Mouse (Mus musculus) splenic B cell, adult 2 months (primary cell): ENCODE results near the gene Wasf2.
A peak's percentile ranks its signal among the peaks of the same experiment; 100 is the strongest.

Experiments
- DNase-seq: peaks from one replicate; pipeline ENCODE4 v3.0.0-alpha.2; 2011; ENCODE audit warnings: low read depth, low spot score
- H3K27me3 ChIP-seq: 2 replicates; pipeline ENCODE4 v1.6.1; 2012; ENCODE audit warnings: mild to moderate bottlenecking, low read length, moderate library complexity, mixed read lengths; ENCODE audit not compliant: control insufficient read depth, poor library complexity, insufficient read depth, severe bottlenecking
- H3K36me3 ChIP-seq: 2 replicates; pipeline ENCODE4 v1.6.1; 2012; ENCODE audit warnings: mild to moderate bottlenecking, low read length, moderate library complexity, mixed read lengths; ENCODE audit not compliant: control insufficient read depth, poor library complexity, insufficient read depth, severe bottlenecking

Gene Wasf2

GRCm38 (mm10) chr4:133185893-133186292, 55.6 kb downstream of the Wasf2 start:
- H3K27me3 ChIP-seq = no peaks in the 10 kb centered on the region
- peaks cover 32% of the 10 kb centered on the region for H3K36me3 ChIP-seq
- no peak for DNase-seq

- Histone ChIP-seq H3K36me3 (peaks cover 36% of the 10 kb centered on the region), H3K27me3 (no peaks in the 10 kb centered on the region)
- DNase-seq = peak; percentile 42
Measured at GRCm38 (mm10) chr4:133186856-133187255, 56.6 kb downstream of the Wasf2 start.

DNA sequence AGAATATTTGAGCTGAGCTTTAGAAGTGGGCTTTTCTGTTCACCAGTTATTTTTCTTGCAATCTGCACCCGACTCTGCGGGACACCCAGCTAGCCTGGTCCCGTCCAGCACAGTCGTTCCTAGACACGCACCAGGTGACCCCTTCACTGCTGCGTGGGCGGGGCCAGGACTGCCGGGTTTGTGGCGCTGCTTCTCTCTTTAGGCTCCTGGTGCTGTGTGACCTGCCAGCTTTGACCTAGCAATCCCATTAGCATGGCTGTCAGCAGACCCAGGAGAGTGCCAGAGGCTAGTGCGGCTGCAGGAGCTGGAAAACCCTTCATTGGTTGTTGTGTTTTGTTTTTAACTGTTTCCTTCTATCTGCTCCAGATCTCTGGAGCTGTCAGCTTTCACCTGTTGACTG, 59.1 kb downstream of the Wasf2 start:
- H3K36me3 ChIP-seq = peaks cover 43% of the 10 kb centered on the region
- no peak for DNase-seq
- H3K27me3 ChIP-seq = no peaks in the 10 kb centered on the region

DNA sequence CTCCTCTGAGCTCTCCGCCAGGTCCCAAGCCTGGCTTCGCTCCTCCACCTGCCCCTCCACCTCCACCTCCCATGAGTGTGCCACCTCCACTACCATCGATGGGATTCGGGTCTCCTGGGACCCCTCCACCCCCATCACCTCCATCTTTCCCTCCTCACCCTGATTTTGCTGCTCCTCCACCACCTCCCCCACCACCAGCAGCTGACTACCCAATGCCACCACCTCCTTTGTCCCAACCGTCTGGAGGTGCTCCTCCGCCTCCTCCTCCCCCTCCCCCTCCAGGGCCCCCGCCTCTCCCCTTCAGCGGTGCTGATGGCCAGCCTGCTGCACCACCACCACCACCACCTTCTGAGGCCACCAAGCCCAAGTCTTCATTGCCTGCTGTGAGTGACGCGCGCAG, 64.2 kb downstream of the Wasf2 start:
- Histone ChIP-seq H3K27me3 (no peaks in the 10 kb centered on the region), H3K36me3 (peaks cover 35% of the 10 kb centered on the region)

DNA sequence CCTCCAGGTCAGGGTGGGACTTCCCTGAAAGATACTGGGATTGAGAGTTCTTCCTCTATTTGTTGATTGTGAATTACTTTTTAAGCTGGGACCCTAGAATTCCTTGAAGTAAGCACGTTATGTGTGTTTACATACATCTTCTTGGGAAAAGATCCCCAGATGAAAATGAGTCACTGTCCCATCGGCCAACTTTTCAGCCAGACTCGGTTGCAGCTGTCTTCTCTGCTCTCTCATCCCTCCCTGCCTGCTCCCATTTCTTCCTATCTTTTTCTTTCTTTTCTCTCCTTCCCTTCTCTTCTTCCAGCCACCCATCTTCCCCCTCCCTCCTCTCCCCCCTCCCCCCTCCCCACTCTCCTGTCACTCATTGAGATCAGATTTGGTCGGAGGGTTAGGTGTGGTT, 64.7 kb downstream of the Wasf2 start:
- DNase-seq = no peak
- peaks cover 29% of the 10 kb centered on the region for H3K36me3 ChIP-seq

More for the DNA sequence above, 64.2 kb downstream of the Wasf2 start:
- no peak for DNase-seq

DNA sequence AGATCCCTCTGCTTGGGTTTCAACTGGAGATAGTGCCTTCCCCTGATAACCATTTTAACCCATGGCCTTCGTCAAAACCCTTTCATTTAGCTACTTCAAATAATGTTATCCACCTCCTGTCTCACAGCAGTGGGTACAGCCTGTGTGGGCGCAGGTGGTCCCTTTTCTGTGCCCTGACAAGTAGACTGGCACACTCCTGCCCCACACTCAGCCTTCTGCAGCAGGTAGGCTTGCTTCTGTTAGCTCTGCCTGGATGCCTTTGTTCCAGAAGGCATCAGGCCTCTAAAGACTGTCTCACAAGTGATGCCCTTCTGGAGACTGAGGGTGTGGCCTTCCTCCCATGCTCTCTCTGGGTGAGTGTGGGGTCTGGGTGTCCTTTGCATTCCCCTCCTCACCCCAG, 65.8 kb downstream of the Wasf2 start:
- DNase-seq = no peak
- H3K27me3 ChIP-seq = no peaks in the 10 kb centered on the region
- H3K36me3 ChIP-seq = peaks cover 22% of the 10 kb centered on the region

More for the DNA sequence above, 64.7 kb downstream of the Wasf2 start:
- no peaks in the 10 kb centered on the region for H3K27me3 ChIP-seq

- peaks cover 20% of the 10 kb centered on the region for H3K36me3 ChIP-seq
- no peaks in the 10 kb centered on the region for H3K27me3 ChIP-seq
- DNase-seq = peak; percentile 87
Measured at GRCm38 (mm10) chr4:133196852-133197251, 66.5 kb downstream of the Wasf2 start.

DNA sequence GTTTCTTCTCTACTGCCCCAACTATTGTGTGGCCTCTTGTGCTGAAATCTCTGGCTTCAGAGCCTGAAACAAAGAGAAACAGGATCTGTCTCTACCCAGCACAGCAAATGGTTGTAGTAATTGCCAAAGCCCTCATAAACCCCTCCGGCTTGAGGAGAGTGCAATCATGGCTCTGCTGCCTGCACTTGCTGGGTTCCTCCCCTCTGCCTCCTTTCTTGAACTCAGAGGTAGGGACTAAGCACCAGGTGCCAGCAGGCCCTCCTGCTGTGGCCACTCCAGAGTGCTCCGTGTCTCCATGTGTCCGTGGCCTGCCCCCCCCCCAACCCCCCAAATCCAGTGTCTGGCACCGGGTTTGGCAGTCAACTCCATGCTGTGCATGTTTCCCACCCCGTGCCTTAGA, 67.0 kb downstream of the Wasf2 start:
- DNase-seq = no peak
- peaks cover 17% of the 10 kb centered on the region for H3K36me3 ChIP-seq
- no peaks in the 10 kb centered on the region for H3K27me3 ChIP-seq

GRCm38 (mm10) chr4:133197801-133198286, 67.5 kb downstream of the Wasf2 start:
- DNase-seq = no peak
- Histone ChIP-seq H3K27me3 (no peaks in the 10 kb centered on the region), H3K36me3 (peaks cover 17% of the 10 kb centered on the region)

- Histone ChIP-seq H3K36me3 (peaks cover 14% of the 10 kb centered on the region), H3K27me3 (no peaks in the 10 kb centered on the region)
- no peak for DNase-seq
Measured at GRCm38 (mm10) chr4:133198337-133199180, 68.3 kb downstream of the Wasf2 start.

- H3K27me3 ChIP-seq = no peaks in the 10 kb centered on the region; the same call in 1 of the 2 replicates
- peaks cover 9% of the 10 kb centered on the region; the same call in 1 of the 2 replicates for H3K36me3 ChIP-seq
- no peak for DNase-seq
Measured at GRCm38 (mm10) chr4:133199743-133200142, 69.4 kb downstream of the Wasf2 start.

GRCm38 (mm10) chr4:133200343-133200742, 70.0 kb downstream of the Wasf2 start:
- no peak for DNase-seq
- H3K36me3 ChIP-seq = peaks cover 6% of the 10 kb centered on the region; the same call in 1 of the 2 replicates
- H3K27me3 ChIP-seq = no peaks in the 10 kb centered on the region; the same call in 1 of the 2 replicates

DNA sequence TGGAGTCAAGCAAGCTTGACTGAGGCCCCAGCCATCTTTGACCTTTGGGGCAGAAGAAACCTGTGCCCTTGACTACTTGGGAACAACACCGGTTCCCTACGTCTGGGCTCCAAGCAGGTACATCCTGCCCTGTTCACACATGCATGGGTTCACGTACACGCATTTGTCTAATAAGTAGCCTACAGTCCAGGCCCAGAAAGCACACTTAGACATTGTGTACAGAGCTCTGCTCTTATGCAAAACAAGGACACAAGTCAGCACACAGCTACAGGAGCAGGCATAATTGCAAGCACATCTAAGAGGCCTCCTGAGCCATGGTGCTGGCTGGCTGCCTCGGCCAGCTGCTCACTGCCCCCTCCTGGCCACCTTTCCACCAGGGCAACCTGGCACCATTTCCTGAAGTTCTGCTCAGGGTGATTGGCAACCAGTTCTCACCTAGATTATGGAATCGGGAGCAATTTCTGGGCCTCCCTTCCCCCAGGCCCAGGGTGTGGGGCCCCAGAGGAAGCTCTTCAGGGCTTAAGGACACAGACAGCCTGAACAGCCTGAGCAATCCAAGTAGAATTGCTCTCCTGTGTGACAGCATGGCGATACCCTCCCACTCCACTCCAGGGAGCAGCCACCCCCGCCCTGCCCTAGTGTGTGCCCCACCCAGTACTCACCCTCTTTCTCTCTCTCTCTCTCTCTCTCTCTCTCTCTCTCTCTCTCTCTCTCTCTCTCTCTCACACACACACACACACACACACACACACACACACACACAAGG, 70.9 kb downstream of the Wasf2 start:
- DNase-seq = peak; percentile 77
- Histone ChIP-seq H3K27me3 (no peaks in the 10 kb centered on the region; the same call in 1 of the 2 replicates), H3K36me3 (no peaks in the 10 kb centered on the region)

DNA sequence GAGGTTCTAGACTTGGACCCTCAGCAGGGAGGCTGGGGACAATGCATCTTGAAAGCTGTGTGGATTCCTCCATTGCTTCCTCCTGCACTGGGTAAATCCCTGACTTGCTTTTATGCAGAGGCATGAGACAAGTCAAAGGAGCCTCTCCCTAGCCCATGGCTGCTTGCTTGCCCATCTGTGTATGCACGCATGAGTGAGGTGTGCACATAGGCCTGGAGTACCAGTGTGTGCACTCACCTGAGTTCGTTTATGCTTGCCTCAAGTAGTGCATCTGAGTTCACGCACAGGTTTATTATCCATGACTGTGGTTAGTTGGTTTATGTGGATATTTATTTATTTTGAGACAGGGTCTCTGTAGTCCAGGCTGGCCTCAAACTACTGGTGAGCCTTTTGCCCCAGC, 71.9 kb downstream of the Wasf2 start:
- no peak for DNase-seq
- H3K36me3 ChIP-seq = no peaks in the 10 kb centered on the region
- no peaks in the 10 kb centered on the region; the same call in 1 of the 2 replicates for H3K27me3 ChIP-seq

GRCm38 (mm10) chr4:133203591-133203990, 73.3 kb downstream of the Wasf2 start:
- H3K36me3 ChIP-seq = no peaks in the 10 kb centered on the region
- H3K27me3 ChIP-seq = no peaks in the 10 kb centered on the region; the same call in 1 of the 2 replicates
- DNase-seq = no peak
